Mouse (Mus musculus): Measurements from ENCODE around the gene Fgf4. TPM values are rescaled to one million over a fixed set of nuclear protein-coding genes. Genes with fewer than 3 reads are reported as not detected.

The Fgf4 gene
- polyA plus RNA-seq, 1 experiment from 2014 or later, result not detected

DNA sequence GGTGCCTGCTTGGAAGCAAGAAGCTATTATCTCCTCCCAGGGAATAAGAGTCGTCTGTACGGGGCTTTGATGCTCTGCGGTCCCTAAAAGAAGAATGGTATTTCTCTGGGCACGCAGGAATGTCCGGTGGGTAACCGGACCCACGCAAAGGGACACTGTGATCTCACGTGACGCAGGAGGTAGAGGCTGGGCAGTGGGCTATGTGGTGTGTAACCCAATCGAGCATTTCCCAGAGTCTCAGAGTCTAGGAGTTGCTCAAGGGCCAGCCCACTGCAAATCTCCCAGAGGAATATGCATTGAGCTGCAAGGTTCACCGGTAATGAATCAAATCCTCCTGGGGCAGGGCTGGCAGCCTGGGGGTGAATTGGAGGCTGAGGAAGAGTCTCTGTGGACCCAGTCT lies 18.8 kb upstream of the Fgf4 start:
- Histone ChIP-seq H3K4me1 (ENCODE audit: insufficient read depth) (no peaks in the 10 kb centered on the region), H3K36me3 (ENCODE audit: insufficient read depth) (no peaks in the 10 kb centered on the region), H3K4me2 (no peak overlapping the region), H3K4me3 (ENCODE audit: low read depth, low read length) (no peak overlapping the region), H3K27me3 (ENCODE audit: insufficient read depth, low read length) (peaks cover 3% of the 10 kb centered on the region), H3K9me3 (ENCODE audit: low read depth, low read length) (no peaks in the 10 kb centered on the region), H3K27ac (ENCODE audit: low read depth) (no peak overlapping the region), H3K9ac (no peak overlapping the region)
- 80% methylated on average over 11 of the region's 11 CpGs for WGBS
- no peak for TF ChIP-seq CTCF (IDR thresholded peaks at IDR 0.05; ENCODE audit: low read depth)
- no peak for ATAC-seq (ENCODE audit: insufficient read depth)
- no peak for DNase-seq

DNA sequence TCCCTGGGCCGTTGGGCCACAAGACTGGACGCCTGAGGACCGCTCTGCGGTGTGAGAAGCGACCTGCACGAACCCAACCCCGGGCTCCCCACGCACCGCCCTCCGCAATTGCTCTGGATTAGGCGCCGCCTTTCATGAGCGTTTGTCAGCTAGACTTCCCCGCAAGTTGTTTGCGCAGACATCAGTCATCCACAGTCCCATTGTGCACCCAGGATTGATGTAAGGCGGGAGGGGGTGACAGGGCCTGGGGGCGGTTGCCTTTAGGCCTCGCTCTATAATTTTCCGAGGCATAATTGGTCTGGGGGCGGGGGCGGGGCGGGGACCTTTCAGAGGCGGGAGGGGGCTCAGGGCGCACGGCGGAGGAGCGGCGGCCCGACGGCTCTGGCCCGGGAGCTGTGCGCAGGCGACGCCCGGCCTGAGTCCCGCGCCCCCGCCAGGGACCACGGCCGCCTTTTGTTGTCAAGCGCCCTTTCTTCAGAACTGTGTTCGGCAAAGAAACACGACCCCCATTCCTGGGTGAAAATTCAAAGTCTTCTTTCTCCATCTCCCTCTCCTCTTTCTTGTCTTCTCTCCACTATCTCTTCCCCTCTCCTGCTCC lies 9.2 kb upstream of the Fgf4 start, which contains the start of gene Fgf3:
Gene Fgf3, plus strand, starts transcription at position 193 of the 598 bp plus-strand sequence.
- ATAC-seq (ENCODE audit: insufficient read depth), result no peak
- Histone ChIP-seq H3K4me3 (ENCODE audit: low read depth, low read length) (peak within 1 kb of the TSS; percentile 31), H3K4me2 (peak within 1 kb of the TSS; percentile 57), H3K4me1 (ENCODE audit: insufficient read depth) (no peaks in the 10 kb centered on the region), H3K9me3 (ENCODE audit: low read depth, low read length) (no peaks in the 10 kb centered on the region), H3K9ac (no peak within 1 kb of the TSS), H3K36me3 (ENCODE audit: insufficient read depth) (no peaks in the 10 kb centered on the region), H3K27ac (ENCODE audit: low read depth) (no peak within 1 kb of the TSS), H3K27me3 (ENCODE audit: insufficient read depth, low read length) (peaks cover 67% of the 10 kb centered on the region)
- TF ChIP-seq CTCF (IDR thresholded peaks at IDR 0.05; ENCODE audit: low read depth), result no peak
- WGBS, result 2% methylated on average over 42 of the region's 43 CpGs
- no peak for DNase-seq

- under 1% methylated on average over 94 of the region's 94 CpGs for WGBS
- ATAC-seq (ENCODE audit: insufficient read depth) (peak; percentile 55; the same call in 1 of the 2 replicates), DNase-seq (peak; percentile 67)
- no peak overlapping the region for H3K9ac ChIP-seq
- H3K4me1 ChIP-seq (ENCODE audit: insufficient read depth), result no peaks in the 10 kb centered on the region
- peak overlapping the region; percentile 57 for H3K4me2 ChIP-seq
- no peaks in the 10 kb centered on the region for H3K36me3 ChIP-seq (ENCODE audit: insufficient read depth)
- H3K27me3 ChIP-seq (ENCODE audit: insufficient read depth, low read length), result peaks cover 67% of the 10 kb centered on the region
- 0 out of 2 replicates have a peak, but pooled peaks have one; percentile 1 for TF ChIP-seq CTCF (IDR thresholded peaks at IDR 0.05; ENCODE audit: low read depth)
- H3K9me3 ChIP-seq (ENCODE audit: low read depth, low read length), result no peaks in the 10 kb centered on the region
- peak overlapping the region; percentile 31 for H3K4me3 ChIP-seq (ENCODE audit: low read depth, low read length)
- H3K27ac ChIP-seq (ENCODE audit: low read depth), result no peak overlapping the region
These were observed 8.4 kb upstream of the Fgf4 start for GRCm38 (mm10) chr7:144838522-144839503.

DNA sequence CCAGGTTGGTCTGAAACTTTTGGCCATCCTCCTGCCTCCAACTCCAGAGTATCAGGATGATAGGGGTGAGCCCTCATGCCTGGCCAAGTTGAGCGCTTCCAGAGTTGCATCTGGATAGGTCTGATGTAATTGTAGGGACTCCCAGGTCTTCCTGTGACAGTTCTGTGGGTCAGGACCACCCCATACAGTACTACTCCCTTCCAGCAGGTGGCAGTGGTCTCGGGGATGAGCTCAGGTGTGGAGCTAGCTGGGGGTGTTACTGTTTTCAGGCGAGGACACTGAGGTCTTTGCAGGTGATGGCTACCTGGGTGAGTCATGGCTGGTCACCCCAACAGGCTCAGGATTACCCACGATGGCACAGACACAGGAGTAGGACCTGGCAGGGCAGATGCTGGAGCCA lies 1.0 kb upstream of the Fgf4 start:
- DNase-seq (peak; percentile 51), ATAC-seq (ENCODE audit: insufficient read depth) (no peak)
- WGBS, result 14% methylated on average over 4 of the region's 4 CpGs
- H3K9me3 ChIP-seq (ENCODE audit: low read depth, low read length), result no peaks in the 10 kb centered on the region
- peak; percentile 83 for TF ChIP-seq CTCF (IDR thresholded peaks at IDR 0.05; ENCODE audit: low read depth)
- peaks cover 11% of the 10 kb centered on the region; the same call in 1 of the 2 replicates for H3K27me3 ChIP-seq (ENCODE audit: insufficient read depth, low read length)
- no peak overlapping the region for H3K9ac ChIP-seq
- no peaks in the 10 kb centered on the region for H3K4me1 ChIP-seq (ENCODE audit: insufficient read depth)
- no peaks in the 10 kb centered on the region for H3K36me3 ChIP-seq (ENCODE audit: insufficient read depth)
- H3K4me2 ChIP-seq, result no peak overlapping the region
- H3K4me3 ChIP-seq (ENCODE audit: low read depth, low read length), result no peak overlapping the region
- H3K27ac ChIP-seq (ENCODE audit: low read depth), result no peak overlapping the region

GRCm38 (mm10) chr7:144851321-144851720 lies 4.2 kb downstream of the Fgf4 start:
- H3K9ac ChIP-seq, result no peak overlapping the region
- no peaks in the 10 kb centered on the region for H3K27me3 ChIP-seq (ENCODE audit: insufficient read depth, low read length)
- no peaks in the 10 kb centered on the region for H3K4me1 ChIP-seq (ENCODE audit: insufficient read depth)
- no peaks in the 10 kb centered on the region for H3K9me3 ChIP-seq (ENCODE audit: low read depth, low read length)
- no peak overlapping the region for H3K27ac ChIP-seq (ENCODE audit: low read depth)
- H3K4me3 ChIP-seq (ENCODE audit: low read depth, low read length), result no peak overlapping the region
- no peaks in the 10 kb centered on the region for H3K36me3 ChIP-seq (ENCODE audit: insufficient read depth)
- WGBS, result 54% methylated on average over 3 of the region's 3 CpGs
- DNase-seq, result no peak
- ATAC-seq (ENCODE audit: insufficient read depth), result no peak
- H3K4me2 ChIP-seq, result no peak overlapping the region
- no peak for TF ChIP-seq CTCF (IDR thresholded peaks at IDR 0.05; ENCODE audit: low read depth)

GRCm38 (mm10) chr7:144854966-144855365 lies 7.8 kb downstream of the Fgf4 start:
- Histone ChIP-seq H3K4me1 (ENCODE audit: insufficient read depth) (no peaks in the 10 kb centered on the region), H3K27me3 (ENCODE audit: insufficient read depth, low read length) (peaks cover 16% of the 10 kb centered on the region), H3K4me3 (ENCODE audit: low read depth, low read length) (no peak overlapping the region), H3K9me3 (ENCODE audit: low read depth, low read length) (no peaks in the 10 kb centered on the region), H3K36me3 (ENCODE audit: insufficient read depth) (no peaks in the 10 kb centered on the region), H3K27ac (ENCODE audit: low read depth) (no peak overlapping the region), H3K9ac (no peak overlapping the region), H3K4me2 (no peak overlapping the region)
- ATAC-seq (ENCODE audit: insufficient read depth) (no peak), DNase-seq (no peak)
- 29% methylated on average over 3 of the region's 3 CpGs for WGBS
- no peak for TF ChIP-seq CTCF (IDR thresholded peaks at IDR 0.05; ENCODE audit: low read depth)

DNA sequence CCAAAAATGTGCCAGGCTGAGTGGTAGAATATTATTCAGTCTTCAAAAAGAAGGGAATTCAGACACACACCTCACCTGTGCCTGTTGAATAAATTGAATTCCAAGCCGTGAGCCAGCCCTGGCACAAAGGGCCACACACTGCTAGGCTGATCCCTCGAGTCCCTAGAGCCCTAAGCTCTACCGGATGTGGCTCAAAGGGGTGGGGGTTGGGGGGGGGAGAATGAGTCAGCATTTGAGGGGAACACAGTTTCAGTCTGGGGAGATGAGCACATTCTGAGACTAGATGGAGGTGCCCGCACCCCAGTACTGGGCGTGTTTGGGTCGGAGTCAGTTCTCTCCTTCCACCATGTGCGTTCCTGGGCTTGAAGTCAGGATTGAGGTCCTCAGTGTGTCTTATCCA lies 10.0 kb downstream of the Fgf4 start:
- ATAC-seq (ENCODE audit: insufficient read depth) (no peak), DNase-seq (no peak)
- Histone ChIP-seq H3K9ac (no peak overlapping the region), H3K36me3 (ENCODE audit: insufficient read depth) (no peaks in the 10 kb centered on the region), H3K4me3 (ENCODE audit: low read depth, low read length) (no peak overlapping the region), H3K27ac (ENCODE audit: low read depth) (no peak overlapping the region), H3K9me3 (ENCODE audit: low read depth, low read length) (no peaks in the 10 kb centered on the region), H3K4me2 (no peak overlapping the region), H3K27me3 (ENCODE audit: insufficient read depth, low read length) (peaks cover 38% of the 10 kb centered on the region), H3K4me1 (ENCODE audit: insufficient read depth) (no peaks in the 10 kb centered on the region)
- TF ChIP-seq CTCF (IDR thresholded peaks at IDR 0.05; ENCODE audit: low read depth), result no peak
- WGBS, result 84% methylated on average over 7 of the region's 7 CpGs
